Mouse (Mus musculus): Measurements from ENCODE around the gene Fhl5. TPM values are rescaled to one million over a fixed set of nuclear protein-coding genes. Genes with fewer than 3 reads are reported as not detected.
"Not testable (repeated sequence)": the region's sequence is repeated elsewhere in the genome, so short reads cannot be mapped to it uniquely, and the experiment has no call there.

The Fhl5 gene
- polyA plus RNA-seq (2015; fragmentation: Nextera tagmentation; extraction: Ambion mirVana) = not detected in 2 replicates

DNA sequence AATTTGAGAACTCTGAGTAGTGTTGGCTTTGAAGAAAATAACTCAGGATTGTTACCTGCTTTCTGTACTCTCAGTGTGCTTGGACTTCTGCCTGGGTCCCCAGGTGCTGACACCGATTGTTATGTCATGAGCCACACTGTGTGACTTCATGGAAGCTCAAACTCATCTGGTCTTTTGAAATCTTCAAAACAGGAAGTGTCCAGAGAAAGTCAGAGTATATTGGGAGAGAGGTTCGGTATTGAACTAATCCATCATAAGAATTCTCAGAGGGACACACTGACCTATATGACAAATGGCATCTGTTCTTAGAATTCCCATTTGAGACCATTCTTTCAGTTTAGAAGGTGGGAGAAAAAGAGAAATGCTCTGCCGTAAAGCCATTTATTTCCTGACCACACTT lies at the start of gene Fhl5:
Gene Fhl5 (minus strand): TSS at position 101 of the 400 bp plus-strand sequence.
- Histone ChIP-seq H3K4me2 (replicated peaks) (no peak within 1 kb of the TSS), H3K4me3 (no peak within 1 kb of the TSS)
- no peak for ATAC-seq (replicated peaks)

DNA sequence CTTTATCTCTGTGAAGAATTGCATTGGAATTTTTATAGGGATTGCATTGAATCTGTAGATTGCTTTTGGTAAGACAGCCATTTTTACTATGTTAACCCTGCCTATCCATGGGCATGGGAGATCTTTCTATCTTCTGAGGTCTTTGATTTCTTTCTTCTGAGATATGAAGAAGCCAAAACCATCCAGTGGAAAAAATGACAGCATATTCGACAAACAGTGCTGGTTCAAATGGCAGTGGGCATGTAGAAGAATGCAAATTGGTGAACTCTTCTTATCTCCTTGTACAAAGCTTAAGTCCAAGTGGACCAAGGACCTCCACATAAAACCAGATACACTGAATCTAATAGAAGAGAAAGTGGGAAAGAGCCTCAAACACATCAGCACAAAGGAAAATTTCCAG lies 42.3 kb upstream of the Fhl5 start:
- not testable (repeated sequence) for H3K4me2 ChIP-seq (replicated peaks); H3K9me3 ChIP-seq; H3K36me3 ChIP-seq; H3K27ac ChIP-seq (replicated peaks); H3K9ac ChIP-seq (replicated peaks); ATAC-seq (replicated peaks); H3K27me3 ChIP-seq; H3K4me3 ChIP-seq; H3K4me1 ChIP-seq
- WGBS = 88% methylated on average over 1 of the region's 1 CpGs

More for the DNA sequence above, at the start of gene Fhl5:
- no peaks in the 10 kb centered on the region for H3K27me3 ChIP-seq
- no peaks in the 10 kb centered on the region for H3K9me3 ChIP-seq
- no peak within 1 kb of the TSS for H3K27ac ChIP-seq (replicated peaks)
- H3K36me3 ChIP-seq = no peaks in the 10 kb centered on the region
- 95% methylated on average over 3 of the region's 3 CpGs for WGBS
- H3K9ac ChIP-seq (replicated peaks) = no peak within 1 kb of the TSS
- no peaks in the 10 kb centered on the region for H3K4me1 ChIP-seq

DNA sequence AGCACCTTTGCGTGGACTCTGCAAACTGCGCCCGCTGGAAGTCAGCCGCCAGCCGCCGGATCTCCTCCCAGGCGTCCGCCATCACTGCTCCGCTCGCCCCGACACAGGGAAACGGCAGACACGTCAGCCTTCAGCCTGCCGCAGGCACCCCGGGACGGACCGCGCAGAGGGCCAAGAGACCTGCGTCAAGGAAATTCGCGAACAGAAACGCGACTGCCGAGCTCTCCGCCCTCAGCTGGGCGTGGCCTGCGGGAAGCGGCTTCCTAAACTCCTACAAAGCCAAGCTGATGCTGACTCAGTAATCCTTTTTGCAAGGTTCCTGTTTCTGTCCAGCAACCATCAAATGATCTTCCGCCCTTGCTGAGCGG lies 39.0 kb upstream of the Fhl5 start, which contains the start of gene Ufl1:
Gene Ufl1 (minus strand): TSS at position 151 of the 368 bp plus-strand sequence.
- peak within 1 kb of the TSS; percentile 86 for H3K4me3 ChIP-seq
- H3K9ac ChIP-seq (replicated peaks) = peak within 1 kb of the TSS; percentile 96
- peak within 1 kb of the TSS; percentile 56 for H3K4me2 ChIP-seq (replicated peaks)
- peaks cover 8% of the 10 kb centered on the region for H3K4me1 ChIP-seq
- H3K9me3 ChIP-seq = no peaks in the 10 kb centered on the region
- peak; percentile 99 for ATAC-seq (replicated peaks)
- H3K36me3 ChIP-seq = peaks cover 17% of the 10 kb centered on the region
- H3K27me3 ChIP-seq = no peaks in the 10 kb centered on the region
- WGBS = under 1% methylated on average over 30 of the region's 30 CpGs
- peak within 1 kb of the TSS; percentile 98 for H3K27ac ChIP-seq (replicated peaks)

DNA sequence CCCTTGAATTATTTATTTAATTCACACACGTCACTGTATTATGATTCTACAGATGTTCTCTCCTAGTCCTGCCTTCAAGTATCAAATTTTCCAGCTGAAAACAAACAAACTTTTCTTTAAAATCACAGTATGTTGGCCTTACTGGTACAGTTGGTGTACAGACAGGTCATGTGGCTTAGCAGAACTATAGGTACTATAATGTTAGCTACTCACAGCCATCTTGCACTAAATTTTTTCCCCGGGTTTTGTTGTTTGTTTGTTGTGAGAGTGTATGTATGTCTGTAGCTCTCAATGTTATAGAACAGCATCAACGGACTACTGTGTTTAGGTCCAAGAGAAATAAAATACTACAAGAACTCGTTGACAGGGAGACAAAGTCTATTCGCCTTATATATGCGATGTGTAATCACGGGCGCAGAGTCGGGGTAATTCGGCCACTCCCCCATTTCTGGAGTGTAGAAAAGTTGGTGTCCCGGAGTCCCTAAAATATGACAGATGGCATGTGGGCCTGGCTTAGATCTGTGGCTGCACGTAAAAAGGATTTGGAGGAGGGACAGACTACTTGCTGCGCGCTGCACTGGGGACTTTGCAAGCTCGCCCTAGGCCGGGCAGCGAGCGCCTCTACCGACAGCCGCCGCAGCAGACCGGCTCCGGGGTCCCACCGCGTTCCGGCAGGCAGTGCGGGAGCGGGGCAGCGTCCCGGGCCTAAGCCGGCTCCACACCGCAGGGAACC lies 38.4 kb upstream of the Fhl5 start:
- peaks cover 8% of the 10 kb centered on the region for H3K4me1 ChIP-seq
- peak overlapping the region; percentile 96 for H3K9ac ChIP-seq (replicated peaks)
- H3K36me3 ChIP-seq = peaks cover 18% of the 10 kb centered on the region
- no peaks in the 10 kb centered on the region for H3K27me3 ChIP-seq
- peak overlapping the region; percentile 49 for H3K4me2 ChIP-seq (replicated peaks)
- ATAC-seq (replicated peaks) = peak; percentile 95
- under 1% methylated on average over 32 of the region's 32 CpGs for WGBS
- H3K9me3 ChIP-seq = no peaks in the 10 kb centered on the region
- peak overlapping the region; percentile 86 for H3K4me3 ChIP-seq
- H3K27ac ChIP-seq (replicated peaks) = peak overlapping the region; percentile 98

DNA sequence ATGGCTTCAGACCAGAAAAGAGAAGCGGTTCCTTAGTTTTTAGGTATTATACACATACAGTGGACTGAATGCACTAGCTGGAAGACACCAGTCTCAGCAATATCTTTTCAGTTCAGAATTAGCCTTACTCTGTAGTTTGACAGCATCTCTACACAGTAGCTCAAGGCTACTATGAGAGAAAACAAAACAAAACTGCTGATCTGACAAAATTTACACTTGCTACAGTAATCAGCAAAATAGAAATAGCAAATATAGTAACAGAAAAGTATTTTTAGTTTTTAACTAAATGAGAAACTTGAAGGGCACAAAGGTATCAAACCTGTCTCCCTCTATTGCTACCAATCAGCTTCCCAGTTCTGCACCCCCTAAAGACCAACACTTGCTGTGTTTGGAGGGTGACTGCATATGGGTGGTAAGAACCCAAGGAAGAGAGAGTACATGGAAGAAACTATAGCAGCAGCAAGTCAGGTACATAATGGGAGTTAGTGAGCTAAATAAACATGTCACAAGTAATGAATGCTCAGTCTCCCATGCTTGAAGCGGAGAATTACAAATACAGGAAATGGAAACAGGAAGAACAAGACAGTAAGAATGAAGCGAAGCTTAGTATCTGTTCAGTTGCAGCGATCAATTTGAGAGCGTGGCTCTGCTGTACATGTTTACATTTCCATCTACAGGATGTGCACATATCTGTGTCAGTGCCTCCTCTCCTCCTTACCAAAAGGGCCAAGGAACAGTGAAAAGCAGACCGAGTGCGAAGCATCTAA lies 30.4 kb upstream of the Fhl5 start:
- Histone ChIP-seq H3K36me3 (peaks cover 79% of the 10 kb centered on the region), H3K4me3 (no peak overlapping the region)
- WGBS = 96% methylated on average over 7 of the region's 7 CpGs

DNA sequence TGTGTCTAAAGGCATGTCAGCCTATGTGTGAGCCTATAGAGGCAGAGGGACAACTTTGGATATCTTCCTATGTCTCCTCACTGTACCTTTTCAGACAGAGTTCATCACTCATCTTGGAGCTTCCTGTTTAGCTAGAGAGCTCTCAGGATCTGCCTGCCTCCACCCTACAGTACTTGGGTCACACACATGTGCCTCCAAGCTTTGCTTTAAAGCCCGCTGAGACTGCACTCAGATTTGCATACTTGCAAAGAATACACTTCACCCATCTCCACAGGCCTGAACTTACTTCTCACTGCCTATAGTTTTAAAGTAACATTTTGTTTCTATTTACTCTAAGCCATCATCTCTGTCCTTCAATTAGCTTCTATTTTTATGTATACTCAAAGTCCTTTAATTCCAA lies 29.2 kb upstream of the Fhl5 start:
- no peak overlapping the region for H3K27ac ChIP-seq (replicated peaks)
- no peak for ATAC-seq (replicated peaks)
- 88% methylated on average over 1 of the region's 1 CpGs for WGBS
- no peak overlapping the region for H3K9ac ChIP-seq (replicated peaks)
- H3K4me2 ChIP-seq (replicated peaks) = no peak overlapping the region
- H3K9me3 ChIP-seq = no peaks in the 10 kb centered on the region
- H3K36me3 ChIP-seq = peaks cover 79% of the 10 kb centered on the region
- H3K4me1 ChIP-seq = no peaks in the 10 kb centered on the region
- no peak overlapping the region for H3K4me3 ChIP-seq
- H3K27me3 ChIP-seq = no peaks in the 10 kb centered on the region

More for the DNA sequence above, 30.4 kb upstream of the Fhl5 start:
- Histone ChIP-seq H3K27ac (replicated peaks) (no peak overlapping the region), H3K4me2 (replicated peaks) (no peak overlapping the region), H3K9ac (replicated peaks) (no peak overlapping the region), H3K9me3 (no peaks in the 10 kb centered on the region), H3K27me3 (no peaks in the 10 kb centered on the region), H3K4me1 (no peaks in the 10 kb centered on the region)
- no peak for ATAC-seq (replicated peaks)

DNA sequence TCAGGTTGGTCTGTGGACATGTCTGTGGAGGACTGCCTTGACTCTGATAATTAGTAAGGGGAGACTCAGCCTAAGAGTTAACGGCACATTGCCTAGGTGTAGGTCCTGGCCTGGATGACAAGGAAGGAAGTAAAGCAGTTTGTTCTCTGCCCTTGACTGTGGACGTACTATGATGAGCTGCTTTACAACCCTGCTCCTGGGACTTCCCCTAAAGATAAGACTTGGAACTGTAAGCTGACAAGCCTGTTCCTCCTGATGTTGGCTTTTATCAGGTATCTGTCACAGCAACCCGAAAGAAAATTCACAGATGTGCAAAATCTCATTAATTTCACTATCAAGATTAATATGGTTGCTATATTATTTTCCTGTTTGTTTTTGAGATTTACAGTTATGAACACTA lies 24.5 kb upstream of the Fhl5 start:
- Histone ChIP-seq H3K27ac (replicated peaks) (no peak overlapping the region), H3K9me3 (no peaks in the 10 kb centered on the region), H3K4me2 (replicated peaks) (no peak overlapping the region), H3K36me3 (peaks cover 75% of the 10 kb centered on the region), H3K4me1 (no peaks in the 10 kb centered on the region), H3K4me3 (no peak overlapping the region), H3K9ac (replicated peaks) (no peak overlapping the region), H3K27me3 (no peaks in the 10 kb centered on the region)
- 95% methylated on average over 3 of the region's 3 CpGs for WGBS
- no peak for ATAC-seq (replicated peaks)

DNA sequence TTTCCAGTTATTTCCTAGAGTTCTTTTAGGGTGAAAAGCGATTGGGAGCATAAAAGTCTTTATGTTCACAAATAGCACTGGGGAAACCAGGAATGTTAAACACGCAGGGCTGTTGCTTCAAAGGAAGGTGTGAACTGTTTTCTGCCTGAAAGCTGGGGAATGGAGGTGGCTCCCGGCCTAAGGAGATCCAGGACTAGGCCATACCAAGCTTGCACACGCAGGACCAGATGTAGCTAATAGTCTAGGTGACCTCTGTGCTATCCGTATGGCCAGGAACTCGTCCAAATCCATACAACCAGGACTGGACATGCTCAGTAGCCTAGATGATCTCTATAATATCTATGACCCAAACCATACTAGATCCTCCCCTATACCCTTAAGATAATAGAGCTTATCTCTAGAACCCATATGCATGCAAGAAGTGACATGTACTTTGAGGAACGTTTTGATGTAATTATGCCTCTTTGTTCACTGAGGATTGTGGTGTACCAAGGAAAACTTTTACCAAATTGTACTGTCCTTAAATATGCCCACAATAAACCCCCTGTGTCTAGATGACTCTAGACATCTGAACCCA lies 15.2 kb upstream of the Fhl5 start:
- Histone ChIP-seq H3K27me3 (no peaks in the 10 kb centered on the region), H3K9ac (replicated peaks) (no peak overlapping the region), H3K4me3 (no peak overlapping the region), H3K36me3 (peaks cover 46% of the 10 kb centered on the region), H3K4me1 (no peaks in the 10 kb centered on the region), H3K27ac (replicated peaks) (no peak overlapping the region), H3K9me3 (no peaks in the 10 kb centered on the region), H3K4me2 (replicated peaks) (no peak overlapping the region)
- WGBS = 91% methylated on average over 7 of the region's 7 CpGs
- ATAC-seq (replicated peaks) = no peak

DNA sequence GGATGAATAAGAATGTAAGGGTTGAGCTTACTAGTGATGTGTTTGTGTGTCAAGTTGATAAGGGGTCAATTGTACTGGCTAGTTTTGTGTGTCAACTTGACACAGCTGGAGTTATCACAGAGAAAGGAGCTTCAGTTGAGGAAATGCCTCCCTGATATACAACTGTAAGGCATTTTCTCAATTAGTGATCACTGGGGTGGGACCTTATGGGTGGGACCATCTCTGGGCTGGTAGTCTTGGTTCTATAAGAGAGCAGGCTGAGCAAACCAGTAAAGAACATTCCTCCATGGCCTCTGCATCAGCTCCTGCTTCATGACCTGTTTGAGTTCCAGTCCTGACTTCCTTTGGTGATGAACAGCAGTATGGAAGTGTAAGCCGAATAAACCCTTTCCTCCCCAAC lies 7.0 kb downstream of the Fhl5 start:
- not testable (repeated sequence) for H3K27me3 ChIP-seq; ATAC-seq (replicated peaks); H3K4me3 ChIP-seq; H3K9me3 ChIP-seq; H3K4me2 ChIP-seq (replicated peaks); H3K4me1 ChIP-seq; H3K9ac ChIP-seq (replicated peaks); H3K27ac ChIP-seq (replicated peaks); H3K36me3 ChIP-seq
- WGBS = 100% methylated on average over 1 of the region's 1 CpGs

DNA sequence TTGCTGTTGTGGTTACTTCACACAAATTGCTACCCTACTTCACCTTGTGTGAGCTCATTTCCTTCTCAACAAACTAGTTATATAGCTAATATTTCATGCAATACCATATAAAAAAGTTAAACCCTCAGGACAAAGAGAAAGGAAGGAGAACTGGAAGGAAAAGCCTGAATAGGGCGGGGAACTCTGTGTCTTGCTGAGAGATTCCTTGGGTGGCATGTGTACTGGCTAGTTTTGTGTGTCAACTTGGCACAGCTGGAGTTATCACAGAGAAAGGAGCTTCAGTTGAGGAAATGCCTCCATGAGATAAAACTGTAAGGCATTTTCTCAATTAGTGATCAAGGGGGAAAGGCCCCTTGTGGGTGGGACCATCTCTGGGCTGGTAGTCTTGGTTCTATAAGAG lies 8.9 kb downstream of the Fhl5 start:
- ATAC-seq (replicated peaks); H3K4me3 ChIP-seq; H3K4me1 ChIP-seq; H3K27ac ChIP-seq (replicated peaks); H3K9me3 ChIP-seq; H3K27me3 ChIP-seq; H3K9ac ChIP-seq (replicated peaks); H3K36me3 ChIP-seq; H3K4me2 ChIP-seq (replicated peaks): not testable (repeated sequence)
- 91% methylated on average over 1 of the region's 1 CpGs for WGBS

DNA sequence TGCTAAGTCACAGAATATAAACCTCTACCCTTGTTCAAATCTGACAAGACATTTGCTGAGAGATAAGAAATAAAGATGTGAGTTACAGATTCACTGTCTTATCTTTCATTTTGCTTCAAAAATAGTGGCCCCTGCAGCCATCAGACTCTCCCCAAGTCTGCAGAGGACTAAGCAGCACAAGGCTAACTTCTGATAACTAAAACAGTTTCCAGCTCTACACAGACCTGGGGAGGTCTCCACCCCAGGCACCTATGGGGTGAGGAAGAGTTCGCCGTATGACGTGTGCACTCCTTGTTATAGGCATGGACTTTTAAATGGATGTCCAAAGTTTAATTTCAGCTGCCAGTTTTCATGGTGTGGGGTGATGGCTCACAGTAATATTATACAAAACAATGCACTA lies 10.1 kb downstream of the Fhl5 start:
- Histone ChIP-seq H3K4me3 (no peak overlapping the region), H3K9me3 (no peaks in the 10 kb centered on the region), H3K27ac (replicated peaks) (no peak overlapping the region), H3K27me3 (no peaks in the 10 kb centered on the region), H3K9ac (replicated peaks) (no peak overlapping the region), H3K36me3 (no peaks in the 10 kb centered on the region), H3K4me2 (replicated peaks) (no peak overlapping the region), H3K4me1 (no peaks in the 10 kb centered on the region)
- WGBS = 96% methylated on average over 3 of the region's 3 CpGs
- ATAC-seq (replicated peaks) = no peak

DNA sequence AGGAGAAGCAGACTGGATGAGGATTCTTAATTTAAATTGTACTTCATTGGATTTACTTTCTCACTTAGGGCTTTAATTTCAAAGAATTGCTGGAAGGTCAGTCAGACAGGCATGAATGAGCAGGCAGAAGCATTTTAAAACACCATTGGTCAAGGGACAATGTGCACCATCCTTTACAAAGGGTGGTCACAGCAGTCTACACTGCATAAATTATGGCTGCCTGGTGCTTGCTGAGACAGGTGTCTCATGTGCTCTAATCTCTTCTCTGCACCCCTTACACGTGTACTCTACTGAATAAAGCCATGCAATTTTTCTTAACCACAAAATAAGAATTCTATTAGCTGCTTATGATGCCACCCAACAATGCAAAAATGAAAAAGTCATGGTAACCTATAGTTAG lies 15.1 kb downstream of the Fhl5 start:
- Histone ChIP-seq H3K4me2 (replicated peaks) (no peak overlapping the region), H3K27ac (replicated peaks) (no peak overlapping the region), H3K36me3 (no peaks in the 10 kb centered on the region), H3K4me1 (no peaks in the 10 kb centered on the region), H3K9me3 (no peaks in the 10 kb centered on the region), H3K4me3 (no peak overlapping the region), H3K27me3 (no peaks in the 10 kb centered on the region), H3K9ac (replicated peaks) (no peak overlapping the region)
- no peak for ATAC-seq (replicated peaks)
- WGBS = 5% methylated on average over 1 of the region's 1 CpGs
